Mouse (Mus musculus): ENCODE data around the gene Inhbb.
A peak's percentile ranks its signal among the peaks of the same experiment; 100 is the strongest.

Gene Inhbb

DNA sequence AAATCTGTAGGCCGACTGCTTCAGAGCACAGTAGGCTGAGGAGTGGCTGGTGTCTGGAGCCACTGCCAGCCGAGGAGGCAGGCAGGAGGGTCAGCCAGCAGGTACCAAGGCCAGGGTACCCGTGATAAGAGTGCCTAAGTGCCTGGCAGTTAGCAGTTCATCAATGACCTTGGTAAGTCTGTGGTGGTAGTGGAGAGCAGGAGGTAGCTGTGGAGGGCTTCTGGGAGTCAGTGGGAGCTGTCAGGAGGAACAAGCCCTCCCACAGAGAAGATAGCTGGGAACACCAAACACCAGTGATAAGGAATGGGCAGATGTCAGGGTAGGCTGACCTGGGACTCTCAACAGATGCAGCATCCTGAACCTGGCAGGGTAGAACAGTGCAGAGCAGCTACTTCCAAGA lies 35.7 kb downstream of the Inhbb start:
- no peak for DNase-seq (ENCODE audit: low read depth, low spot score)

DNA sequence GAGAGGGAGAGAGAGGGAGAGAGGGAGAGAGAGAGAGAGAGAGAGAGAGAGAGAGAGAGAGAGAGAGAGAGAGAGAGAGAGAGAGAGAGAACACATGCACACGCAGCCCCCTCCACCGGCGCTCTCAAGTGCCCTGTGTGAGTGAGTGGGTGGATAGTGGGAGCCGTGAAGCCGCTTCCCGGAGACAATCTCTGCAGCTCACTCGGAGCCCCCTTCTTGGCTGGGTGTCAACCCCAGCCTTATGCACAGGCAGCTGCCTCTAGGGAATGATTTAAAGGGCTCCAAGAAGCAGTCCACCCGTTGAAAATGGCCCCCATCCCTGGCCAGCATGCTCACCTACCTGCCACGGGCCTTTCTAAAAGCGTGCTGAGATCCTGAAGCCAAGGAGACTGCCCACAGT lies 38.1 kb downstream of the Inhbb start:
- DNase-seq (ENCODE audit: low read depth, low spot score) = peak; percentile 72

DNA sequence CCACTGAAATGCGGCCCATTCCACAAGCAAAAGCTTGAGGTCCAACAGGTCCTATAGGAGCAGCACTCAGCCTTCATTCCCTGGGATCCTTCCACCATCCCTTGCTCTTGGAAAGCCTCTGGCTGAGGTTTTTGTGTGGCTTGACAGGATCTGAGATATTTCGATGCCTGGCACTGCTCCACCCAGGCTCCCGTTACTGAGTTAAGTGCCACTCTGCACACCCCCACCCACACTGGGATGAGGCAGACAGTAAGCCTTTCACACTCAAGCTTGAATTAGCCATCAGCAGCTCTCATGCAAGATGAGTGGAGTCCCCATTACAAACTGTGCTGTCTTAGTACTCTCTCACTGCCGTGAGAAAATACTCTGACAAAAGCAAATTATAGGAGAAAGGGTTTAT lies 41.4 kb downstream of the Inhbb start:
- DNase-seq (ENCODE audit: low read depth, low spot score) = peak; percentile 87

DNA sequence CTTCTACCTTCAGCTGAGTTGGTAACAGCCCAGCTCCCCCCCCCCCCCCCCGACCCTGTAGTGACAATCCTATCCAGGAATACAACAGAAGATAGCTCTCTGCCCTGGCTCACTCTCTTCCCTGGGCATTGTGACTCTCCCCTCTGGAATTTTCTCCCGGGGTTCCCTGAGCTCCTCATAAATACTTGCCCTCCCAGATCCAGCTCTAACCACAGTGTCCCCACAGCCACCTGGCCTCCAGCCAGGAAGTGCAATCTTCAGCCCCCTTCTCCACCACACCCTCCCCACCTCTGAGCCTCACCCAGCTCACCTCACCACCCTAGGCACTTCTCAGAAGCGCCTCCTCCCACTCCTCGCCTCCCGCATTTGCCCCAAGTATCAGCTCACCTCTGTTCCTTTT lies 46.7 kb downstream of the Inhbb start:
- DNase-seq (ENCODE audit: low read depth, low spot score) = no peak

DNA sequence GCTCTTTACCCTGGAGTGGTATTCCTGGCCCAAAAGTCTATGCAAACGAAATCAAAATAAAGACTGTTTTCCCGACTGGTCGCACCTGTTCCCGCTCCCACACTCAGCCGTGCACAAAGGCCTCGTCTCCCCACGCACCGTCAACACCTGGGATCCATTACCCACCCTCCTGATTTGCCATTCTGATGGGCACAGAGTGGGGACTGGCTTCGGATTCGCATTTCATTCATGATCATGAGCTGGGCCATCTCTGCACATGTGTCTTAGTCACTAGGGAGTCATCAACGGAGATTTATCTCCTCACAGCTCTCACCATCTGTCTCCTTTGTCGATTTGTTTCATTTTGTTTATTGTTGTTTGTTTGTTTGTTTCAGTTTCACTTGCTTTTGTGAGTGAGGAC lies 54.5 kb downstream of the Inhbb start:
- DNase-seq (ENCODE audit: low read depth, low spot score) = no peak

DNA sequence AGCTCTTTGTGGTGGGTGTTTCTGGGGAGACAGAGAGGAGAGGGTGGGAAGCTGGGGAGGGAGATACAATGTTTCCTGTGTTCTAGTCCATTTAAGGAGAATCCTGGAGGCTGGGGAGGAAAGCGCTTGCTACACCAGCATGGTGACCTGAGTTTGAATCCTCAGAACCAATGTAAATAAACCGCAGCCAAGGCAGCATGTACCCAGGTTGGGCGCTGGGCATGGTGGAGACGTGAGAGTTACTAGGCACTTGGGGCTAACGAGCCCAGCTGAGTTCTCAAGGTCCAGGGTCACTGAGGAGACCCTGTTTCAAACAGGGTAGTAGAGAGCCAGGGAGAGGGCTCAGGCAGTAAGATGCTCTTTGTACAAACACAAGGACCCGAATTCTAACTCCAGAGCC lies 55.7 kb downstream of the Inhbb start:
- no peak for DNase-seq (ENCODE audit: low read depth, low spot score)
